Mouse (Mus musculus) fibroblast of lung, adult 2 months (primary cell): ENCODE data around the gene Ube2k.
"Not testable (repeated sequence)": the region's sequence is repeated elsewhere in the genome, so short reads cannot be mapped to it uniquely, and the experiment has no call there.

ENCODE experiments used
- DNase-seq: peaks from one replicate; pipeline ENCODE4 v3.0.0-alpha.2; 2011; ENCODE audit warnings: low read depth

Gene Ube2k

DNA sequence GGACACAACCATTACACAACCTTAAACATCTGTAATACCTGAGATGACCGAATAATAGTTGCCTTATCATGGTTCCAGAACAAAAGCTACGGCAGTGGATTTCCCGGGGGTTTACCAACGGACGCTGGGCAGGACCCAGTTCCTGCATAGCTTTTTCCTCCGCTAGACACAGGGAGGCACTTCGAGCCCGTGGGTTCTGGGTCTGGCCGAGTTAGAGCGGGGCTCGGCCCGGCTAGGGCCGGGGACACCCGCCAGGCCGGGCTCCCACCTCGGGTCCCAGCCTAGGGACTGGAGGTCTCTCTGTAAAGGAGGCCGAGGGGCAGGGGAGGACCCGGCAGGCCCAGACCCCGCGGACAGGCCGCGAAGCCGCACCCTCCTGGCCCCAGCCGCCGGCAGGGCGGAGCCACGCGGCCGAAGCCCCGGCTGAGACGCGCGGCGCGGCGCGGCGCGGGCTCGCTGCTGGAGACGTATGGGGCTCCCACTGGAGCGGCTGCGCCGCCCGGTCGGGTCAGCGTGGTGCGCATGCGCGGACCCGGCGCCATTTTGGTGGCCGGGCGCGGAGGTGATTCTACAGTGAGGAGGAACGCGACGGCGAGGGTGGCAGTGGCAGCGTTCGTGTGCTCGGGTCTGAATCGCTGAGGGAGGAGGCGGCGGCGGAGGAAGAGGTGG is at the start of gene Ube2k, which contains the start of gene Smim14:
TSS of gene Ube2k (plus strand) at position 483 of the 669 bp plus-strand sequence.
TSS of gene Smim14 (minus strand) at position 434 of the 669 bp plus-strand sequence.
- DNase-seq, result peak; percentile 67

DNA sequence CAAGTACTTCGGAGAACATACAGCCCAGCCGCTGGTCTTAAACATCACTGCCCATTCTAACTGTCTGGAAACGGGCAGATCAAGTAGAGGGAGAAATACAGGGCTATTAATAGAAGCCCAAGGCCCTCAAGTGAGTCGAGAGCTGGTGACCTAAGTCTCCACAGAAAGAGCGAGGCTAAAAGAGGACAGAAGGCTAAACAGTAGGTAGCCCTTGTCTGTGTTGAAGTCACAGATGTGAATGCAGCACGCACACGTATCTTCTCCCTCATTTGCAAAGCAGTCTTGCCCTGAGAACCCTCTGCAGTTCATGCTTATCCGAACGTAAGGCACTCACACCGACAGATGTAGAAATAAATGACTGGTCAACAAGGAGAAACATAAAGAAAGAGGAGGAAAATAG is 49.7 kb upstream of the Ube2k start:
- DNase-seq, result no peak

DNA sequence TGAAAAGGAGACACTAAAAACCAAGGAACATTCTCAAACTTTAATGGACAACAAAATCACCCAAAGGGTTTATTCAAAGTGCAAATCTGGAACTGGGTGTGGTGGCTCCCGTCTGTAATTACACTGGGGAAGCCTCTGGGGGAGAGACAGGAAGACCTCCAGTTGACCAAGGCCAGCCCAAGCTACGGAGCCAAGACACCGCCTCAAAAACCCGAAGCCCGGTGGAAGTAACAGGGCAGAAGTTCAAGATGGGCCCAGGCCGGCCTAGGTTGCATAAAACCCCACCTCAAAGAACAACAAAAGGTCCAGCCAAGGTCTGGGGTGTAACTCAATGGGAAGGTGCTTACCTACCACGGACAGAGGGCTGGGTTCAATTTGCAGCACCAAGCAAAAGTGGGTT is 48.3 kb upstream of the Ube2k start:
- no peak for DNase-seq

DNA sequence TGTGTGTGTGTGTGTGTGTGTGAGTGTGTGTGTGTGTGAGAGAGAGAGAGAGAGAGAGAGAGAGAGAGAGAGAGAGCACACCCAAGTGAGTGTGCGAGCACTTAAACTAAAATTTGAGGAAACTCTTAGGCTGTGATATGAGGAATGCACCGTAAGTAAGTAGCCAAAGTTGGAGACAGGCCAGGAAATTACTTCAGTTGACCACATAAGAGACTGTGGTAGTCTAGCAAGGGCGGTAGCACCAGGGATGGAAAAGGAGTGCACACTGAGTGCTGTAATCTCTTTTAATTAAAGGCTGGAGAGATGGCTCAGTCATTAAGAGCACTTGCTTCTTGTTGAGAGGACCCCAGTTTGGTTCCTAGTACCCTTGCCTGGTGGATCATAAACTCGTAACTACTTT is 47.2 kb upstream of the Ube2k start:
- DNase-seq, result no peak

DNA sequence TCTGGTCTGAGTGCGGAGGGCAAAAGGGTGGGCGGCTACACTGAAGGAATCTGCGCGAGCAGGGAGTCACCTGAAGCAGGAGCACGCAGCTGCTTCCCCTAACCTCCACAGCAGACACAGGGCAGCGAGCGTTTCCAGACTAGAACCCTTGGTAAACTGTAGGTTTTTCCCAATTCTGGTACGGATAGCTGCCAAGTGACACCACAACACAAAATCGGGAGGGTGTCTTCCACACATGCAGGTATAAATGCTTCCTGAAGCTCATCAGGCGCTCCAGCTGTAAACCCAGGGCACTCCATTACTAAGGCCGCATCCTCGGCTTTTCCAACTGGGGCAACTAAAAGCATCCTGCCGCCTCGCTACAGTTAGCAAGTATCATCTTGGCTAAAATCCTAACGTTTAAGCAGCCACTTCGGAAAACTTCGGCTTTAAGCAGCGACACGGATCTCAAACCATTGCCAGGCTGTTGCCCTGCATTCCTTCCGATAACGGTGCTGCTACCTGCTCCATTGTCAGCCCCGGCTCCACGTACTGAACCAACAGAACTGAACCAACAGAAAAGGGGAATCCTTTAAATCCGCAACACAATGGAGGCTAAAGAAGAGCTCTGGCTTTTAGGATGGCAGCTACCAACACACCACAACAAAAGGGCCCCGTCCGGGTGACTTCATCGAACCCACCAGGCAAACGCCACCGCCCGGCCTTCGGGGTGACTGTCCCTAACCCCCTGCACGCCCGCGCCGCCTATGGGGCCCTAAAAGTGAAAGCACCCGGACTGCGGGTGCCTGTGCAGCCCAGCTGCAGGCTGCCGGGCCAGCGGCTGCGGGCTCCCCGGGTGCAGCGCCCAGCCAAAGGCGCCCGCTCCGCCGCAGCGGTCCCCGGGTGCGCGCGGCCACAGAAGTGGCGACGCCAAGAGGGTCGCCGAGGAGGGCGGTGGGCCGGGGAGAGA is 45.0 kb upstream of the Ube2k start:
- no peak for DNase-seq

DNA sequence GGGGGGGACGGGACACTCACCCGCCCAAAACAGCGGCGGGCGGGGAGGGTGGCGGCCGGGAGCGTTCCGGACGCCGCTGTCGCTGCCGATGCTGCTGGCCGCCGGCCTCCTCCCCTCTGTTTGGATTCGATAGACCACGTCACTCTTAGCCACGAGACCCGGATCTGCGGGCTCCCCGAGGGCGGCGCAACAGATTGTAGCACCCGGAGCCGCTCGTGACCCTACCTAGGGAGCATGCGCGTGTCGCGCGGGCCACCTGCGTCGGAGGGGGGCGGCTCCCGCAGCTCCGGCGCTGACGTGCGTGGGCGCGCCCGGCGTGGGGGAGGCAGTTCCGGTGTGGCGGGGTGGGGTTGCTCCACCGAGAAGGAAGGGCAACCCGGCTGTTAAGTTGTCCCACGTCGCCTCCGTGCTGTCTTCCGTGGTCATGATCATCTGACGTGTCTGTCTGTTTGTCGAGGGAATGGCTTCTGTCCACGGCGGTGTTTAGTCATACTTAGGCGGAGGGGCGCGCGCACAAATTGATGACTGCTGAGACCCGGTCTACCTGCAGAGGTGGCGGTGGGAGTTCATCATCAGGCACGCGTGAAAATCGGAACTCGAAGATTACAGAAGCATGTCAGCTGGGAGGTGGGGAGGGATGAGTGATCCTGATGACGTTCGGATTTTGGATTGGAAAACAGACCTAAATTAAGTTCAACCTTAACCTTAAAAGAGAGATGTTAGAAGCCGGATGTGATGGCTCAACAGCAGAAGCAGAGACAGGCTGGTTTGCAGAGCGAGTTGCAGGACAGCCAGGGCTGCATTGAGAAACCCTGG is 44.1 kb upstream of the Ube2k start, which contains the start of gene Gm43552:
TSS of gene Gm43552 (minus strand) at position 118 of the 816 bp plus-strand sequence.
- DNase-seq, result peak; percentile 86

DNA sequence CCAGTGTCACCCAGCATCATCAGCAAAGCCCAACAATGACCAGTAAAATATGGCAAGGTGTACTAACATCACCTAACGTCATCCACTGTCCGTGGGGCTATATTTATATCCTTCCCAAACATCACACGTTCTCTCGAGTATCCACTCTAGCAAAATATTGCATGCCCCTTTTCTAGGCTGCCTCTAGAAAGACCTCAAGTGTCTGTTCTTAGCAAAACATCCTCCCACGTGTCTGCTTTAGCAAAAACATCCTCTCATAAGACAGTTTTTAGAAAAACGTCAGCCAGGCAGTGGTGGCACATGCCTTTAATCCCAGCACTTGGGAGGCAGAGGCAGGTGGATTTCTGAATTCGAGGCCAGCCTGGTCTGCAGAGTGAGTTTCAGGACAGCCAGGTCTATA is 36.8 kb upstream of the Ube2k start:
- no peak for DNase-seq

DNA sequence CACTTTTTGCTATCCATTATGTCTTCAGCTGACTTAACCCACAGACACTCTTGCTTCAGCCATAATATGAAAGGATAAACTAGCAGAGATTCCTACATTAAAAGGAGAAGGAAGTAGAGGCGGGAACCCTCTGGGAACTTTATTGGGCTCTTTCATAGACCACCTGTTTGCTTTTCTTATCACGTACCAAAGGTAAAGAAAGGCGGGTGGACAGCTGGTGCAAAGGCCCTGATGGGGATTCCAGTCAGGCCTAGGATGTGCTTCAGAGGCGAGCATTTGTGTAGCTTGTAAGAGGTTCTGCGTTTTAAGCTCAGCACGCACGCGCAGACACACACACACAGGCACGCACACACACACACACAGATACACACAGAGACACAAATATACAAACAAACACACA is 35.6 kb upstream of the Ube2k start:
- no peak for DNase-seq

DNA sequence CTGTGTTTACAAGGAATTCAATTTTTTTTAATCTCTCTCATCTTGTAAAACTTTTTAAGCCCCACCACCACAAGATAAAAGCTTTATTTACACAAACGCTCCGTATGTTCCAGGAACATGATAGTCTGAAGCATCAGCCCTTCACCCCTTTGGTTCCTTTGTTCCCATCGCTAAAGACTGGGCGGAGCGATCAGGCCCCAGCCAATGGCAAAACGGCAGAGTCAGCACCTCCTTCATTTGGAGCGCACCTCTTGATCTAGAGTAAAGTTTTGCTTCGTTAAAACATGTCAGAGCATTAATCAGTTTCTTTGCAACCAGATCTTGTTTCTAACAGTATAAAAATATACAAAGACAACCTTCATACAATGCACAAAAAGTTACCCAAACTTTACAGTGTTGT is 31.2 kb upstream of the Ube2k start:
- no peak for DNase-seq

DNA sequence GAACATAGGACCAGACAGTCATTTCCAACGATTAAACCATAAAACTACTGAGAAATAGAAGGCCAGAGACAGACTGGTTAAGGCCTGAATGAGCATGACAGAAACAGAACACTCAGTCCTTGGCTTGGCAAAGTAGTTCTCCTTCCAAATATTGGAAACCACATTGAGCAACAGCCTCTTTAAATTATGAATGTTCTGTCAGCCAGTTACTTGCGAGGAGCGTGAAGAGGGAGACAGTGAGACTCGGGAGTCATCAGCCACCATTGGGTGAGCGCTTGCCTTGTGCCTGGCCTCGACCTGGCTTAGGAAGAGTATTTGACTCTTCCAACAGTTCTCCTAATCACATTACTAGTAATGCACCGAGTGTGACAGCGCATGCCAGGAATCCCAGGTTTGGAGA is 28.6 kb upstream of the Ube2k start:
- DNase-seq, result no peak

DNA sequence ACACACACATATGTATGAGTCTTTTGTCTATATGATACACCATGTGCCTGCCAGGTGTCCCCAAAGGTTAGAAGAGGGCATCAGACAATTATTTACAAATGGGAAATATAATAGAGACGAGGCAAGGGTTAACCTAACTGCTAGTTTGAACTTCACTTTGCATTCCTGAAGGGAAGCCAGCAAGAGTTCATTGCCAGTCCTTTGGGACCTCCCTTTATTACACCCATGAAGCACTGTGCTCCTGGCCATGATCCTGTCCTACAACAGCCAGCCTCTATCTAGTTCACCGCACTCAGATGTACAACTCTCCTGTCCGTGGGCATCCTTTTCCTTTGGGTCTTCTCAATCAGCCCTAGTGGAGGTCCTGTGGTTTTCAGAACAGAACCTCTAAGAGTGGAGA is 23.5 kb upstream of the Ube2k start:
- no peak for DNase-seq

DNA sequence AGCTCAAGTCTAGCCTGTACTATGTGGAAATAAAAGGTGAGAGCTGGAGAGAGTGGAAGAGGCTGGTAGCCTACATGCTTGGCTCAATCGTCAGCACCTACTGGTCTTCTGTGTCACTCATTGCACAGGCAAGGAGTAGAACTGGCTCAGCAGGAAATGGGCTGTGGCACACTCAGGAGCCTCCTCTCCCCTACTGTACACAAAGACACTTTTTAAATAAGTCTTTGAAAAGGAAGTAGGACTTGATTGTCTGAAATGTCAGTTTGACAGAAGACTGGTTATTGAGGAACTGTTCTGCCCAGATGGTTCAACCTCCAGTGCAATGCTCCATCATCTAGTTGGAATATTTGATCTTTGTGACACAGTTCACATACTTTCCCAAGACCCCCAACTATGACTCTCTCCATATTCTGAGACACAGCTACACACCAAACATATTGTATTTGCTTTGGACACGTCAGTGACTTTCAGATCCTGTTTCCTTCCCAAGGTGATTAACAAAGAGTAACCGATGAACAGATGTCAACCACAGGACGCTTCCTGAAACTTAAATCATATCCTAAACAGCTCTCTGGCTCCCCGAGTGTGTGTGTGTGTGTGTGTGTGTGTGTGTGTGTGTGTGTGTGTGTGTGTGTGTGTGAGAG is 22.3 kb upstream of the Ube2k start:
- no peak for DNase-seq

DNA sequence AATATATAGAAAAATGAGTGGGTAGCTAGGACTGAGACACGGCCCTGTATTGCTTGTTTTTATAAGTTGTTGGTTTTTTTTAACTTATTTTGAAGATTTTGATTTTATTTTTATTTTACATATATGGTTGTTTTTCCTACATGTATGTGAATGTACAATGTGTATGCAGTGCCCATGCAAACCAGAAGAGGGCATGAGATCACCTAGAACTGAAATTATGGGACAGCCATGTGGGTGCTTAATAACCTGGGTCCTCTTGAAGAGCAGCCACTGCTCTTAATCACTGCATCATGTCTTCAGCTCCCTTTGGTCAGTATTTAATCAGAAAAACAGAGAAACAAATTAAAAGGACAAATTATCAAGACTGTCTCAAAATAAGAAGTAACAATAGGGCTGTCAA is 15.2 kb upstream of the Ube2k start:
- no peak for DNase-seq

DNA sequence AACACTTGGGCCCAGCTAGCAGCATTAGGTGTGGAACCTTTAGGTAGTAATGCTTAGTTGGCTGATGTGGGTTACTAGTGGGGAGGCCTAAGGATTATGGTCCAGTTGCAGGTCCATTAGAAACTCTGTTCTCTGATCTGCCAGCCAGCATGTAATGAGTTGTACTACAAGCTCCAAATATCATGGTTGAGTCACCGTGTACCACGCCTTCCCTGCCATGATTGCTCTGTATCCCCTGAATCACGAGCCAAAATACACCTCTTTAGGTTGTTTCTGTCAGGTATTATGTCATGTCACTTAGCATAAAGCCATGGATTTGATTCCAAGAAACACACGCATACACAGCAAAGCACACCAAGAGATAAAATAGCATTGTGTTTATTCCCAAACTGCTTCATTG is 12.2 kb upstream of the Ube2k start:
- DNase-seq, result no peak

DNA sequence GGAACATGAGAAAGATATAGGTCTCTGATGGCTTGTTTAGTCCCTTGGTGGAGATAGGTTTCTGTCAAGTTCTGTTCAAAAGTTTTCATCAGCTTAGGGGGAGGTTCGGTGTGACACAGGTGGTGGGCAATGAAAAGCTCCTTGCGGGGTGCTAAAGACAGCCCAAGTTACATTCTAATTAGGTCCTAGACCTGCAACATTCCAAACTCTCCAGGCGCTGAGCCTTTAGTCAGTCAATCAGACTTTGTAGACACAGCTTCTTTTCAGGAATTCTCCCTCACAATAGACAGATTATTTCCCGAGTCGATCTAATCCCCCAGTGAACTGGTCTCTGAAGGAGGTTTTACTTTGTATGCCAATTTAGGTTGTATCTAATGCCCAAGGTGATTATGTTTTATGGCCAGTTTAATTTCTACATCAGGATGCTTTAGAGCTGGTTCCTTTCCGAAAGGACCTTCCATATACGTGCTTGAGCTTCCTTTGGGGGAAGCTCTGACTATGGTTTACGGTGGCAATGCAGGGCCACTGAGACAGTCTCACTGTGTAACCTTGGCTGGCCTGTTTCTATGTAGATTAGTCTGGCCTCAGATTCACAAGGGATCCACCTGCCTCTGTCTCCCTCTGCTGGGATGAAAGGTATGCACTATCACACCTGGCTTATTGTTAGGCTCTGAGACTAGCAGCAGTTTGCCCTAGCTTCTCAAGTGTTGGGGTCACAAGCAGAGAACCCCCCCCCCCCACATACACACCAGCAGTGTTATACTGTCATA is 11.2 kb upstream of the Ube2k start:
- DNase-seq, result no peak

DNA sequence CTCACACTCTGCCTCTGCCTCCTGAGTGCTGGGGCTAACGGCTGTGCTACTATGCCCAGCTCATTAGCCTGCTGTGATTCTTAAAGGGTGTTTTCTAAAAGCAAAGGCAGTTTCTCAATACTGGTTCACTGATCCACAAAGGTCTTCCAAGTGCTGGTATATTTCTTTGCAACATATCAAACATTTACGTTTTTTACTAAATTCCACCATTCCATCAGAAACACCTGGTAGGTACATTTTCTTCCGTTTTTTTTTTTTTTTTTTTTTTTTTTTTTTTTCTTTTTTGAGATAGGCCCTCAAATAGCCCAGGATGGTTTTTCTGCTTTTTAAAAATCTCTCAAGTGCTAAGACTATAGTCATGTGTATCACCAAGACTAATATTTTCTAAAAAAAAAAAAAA is 5.8 kb upstream of the Ube2k start:
- no peak for DNase-seq

DNA sequence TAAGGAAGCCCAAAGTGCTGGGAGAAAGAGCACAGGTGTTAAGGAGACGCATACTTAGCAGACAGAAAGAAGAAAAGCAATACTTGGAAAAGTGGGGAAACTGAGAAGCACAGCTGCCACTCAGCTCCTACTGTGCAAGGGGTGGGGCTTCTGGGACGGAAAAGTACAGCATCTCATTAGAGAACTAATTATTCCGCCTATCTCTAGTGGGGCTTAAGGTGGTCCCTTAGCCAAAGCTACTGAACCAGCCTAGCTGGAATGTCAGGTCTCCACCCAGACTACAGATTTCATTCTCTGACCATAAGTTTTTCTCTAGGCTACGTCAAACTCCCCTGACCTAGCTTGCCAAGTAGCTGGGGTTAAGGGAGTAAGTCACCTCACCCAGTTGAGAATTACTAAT is 2.5 kb upstream of the Ube2k start:
- no peak for DNase-seq

DNA sequence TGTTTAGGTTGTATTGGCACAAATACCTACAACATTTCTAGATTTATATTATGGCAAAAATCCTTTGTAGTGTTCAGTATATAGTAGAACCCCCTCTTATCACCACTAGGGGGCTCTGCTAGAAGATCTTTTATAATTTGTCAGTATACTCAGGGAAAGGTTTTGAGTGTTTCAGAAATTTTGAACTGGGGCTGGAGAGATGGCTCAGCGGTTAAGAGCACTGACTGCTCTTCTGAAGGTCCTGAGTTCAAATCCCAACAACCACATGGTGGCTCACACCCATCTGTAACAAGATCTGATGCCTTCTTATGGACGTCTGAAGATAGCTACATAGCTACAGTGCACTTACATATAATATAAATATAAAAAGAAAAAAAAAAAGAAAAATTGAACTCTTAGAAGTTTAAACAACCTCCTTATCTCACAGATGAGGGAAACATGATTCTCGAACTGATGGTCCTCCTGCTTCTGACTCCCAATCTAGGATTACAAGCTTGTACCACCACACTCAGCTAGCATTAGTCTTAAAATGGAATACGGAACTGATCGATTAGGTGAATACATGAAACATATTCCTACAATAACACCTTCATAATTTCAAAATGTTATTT is 1.5 kb upstream of the Ube2k start:
- DNase-seq, result no peak

DNA sequence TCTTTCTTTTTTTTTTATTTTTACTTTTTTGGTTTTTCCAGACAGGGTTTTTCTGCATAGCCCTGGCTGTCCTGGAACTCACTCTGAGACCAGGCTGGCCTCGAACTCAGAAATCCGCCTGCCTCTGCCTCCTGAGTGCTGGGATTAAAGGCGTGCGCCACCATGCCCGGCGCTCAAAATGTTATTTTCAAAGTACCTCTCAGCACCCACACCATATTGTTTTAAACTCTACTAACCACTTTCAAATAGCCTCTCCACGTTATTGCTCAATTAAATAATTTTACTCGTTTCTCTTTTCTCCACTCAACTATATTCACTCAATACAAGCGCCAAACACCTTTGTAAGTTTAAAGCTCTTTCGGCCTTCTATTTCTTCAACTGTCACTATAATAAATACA is 966 bp upstream of the Ube2k start:
- DNase-seq, result not testable (repeated sequence)

DNA sequence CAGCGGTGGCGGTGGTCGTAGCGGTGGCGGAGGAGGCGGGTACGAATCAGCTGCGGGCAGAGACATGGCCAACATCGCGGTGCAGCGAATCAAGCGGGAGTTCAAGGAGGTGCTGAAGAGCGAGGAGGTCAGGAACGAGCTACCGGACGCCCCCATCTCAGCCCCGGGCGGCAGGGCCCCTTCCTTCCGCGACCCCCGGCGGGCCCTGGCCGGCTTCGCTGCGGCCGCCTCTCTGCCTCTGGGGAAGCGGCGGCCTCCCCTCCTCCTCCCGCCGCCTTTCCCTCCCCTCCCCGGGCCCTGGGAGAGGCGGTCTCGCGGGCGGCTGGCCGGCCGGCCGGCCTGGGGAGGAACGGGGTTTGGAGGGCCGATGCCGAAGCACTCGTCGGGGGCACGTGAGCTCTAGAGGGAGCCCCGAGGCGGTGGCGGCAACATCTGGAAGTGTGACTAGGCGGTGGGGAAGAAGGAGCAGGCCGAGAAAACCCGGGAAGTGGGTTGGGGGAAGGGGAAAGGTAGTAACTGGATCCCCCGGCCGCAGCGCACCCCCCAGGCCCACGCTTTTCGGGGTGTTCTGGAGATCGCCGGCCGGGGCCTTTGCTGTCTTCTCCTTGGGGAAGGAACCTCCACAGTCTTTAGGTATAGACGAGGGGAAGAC is 513 bp downstream of the Ube2k start:
- DNase-seq, result no peak
